Mouse (Mus musculus): ENCODE measurements around the gene Olfr1392. TPM values are rescaled to one million over a fixed set of nuclear protein-coding genes. Genes with fewer than 3 reads are reported as not detected.
A peak's percentile ranks its signal among the peaks of the same experiment; 100 is the strongest.

Gene Olfr1392
- polyA plus RNA-seq, 1 experiment from 2014 or later = not detected

DNA sequence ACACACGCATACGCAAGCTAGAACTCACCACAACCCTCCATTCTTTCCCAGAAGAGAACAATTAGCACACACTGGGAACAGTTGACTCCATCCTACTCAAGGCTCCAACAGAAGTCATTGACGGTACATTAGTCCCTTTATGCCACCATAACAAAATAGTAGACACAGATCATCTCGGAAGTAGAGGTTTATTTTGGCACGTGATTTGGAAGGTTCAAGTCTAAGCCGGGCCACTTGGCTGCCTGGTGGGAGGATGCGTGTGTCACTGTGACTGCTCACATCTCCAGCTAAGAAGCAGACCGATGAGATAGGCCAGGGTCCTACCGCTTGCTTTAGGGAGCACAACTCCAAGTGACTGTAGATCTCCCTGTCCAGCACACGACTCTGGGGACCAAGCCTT lies 17.8 kb upstream of the Olfr1392 start:
- Histone ChIP-seq H3K9ac (ENCODE audit: low read length) (no peak overlapping the region), H3K27ac (replicated peaks; ENCODE audit: low read depth, low read length) (no peak overlapping the region), H3K4me2 (ENCODE audit: low read depth, severe bottlenecking) (no peak overlapping the region), H3K4me1 (ENCODE audit: control insufficient read depth, insufficient read depth, low read length) (no peaks in the 10 kb centered on the region), H3K9me3 (ENCODE audit: control insufficient read depth, low read length) (no peaks in the 10 kb centered on the region), H3K27me3 (ENCODE audit: control insufficient read depth, insufficient read depth, low read length) (no peaks in the 10 kb centered on the region), H3K36me3 (ENCODE audit: control insufficient read depth, insufficient read depth, low read length) (peaks cover 1% of the 10 kb centered on the region; the same call in 1 of the 2 replicates), H3K4me3 (ENCODE audit: low read depth, low read length) (no peak overlapping the region)
- DNase-seq (ENCODE audit: low spot score) = no peak
- ATAC-seq (ENCODE audit: insufficient number of reproducible peaks, low FRiP score, low TSS enrichment, low read depth) = no peak
- 93% methylated on average over 10 of the region's 10 CpGs for WGBS

DNA sequence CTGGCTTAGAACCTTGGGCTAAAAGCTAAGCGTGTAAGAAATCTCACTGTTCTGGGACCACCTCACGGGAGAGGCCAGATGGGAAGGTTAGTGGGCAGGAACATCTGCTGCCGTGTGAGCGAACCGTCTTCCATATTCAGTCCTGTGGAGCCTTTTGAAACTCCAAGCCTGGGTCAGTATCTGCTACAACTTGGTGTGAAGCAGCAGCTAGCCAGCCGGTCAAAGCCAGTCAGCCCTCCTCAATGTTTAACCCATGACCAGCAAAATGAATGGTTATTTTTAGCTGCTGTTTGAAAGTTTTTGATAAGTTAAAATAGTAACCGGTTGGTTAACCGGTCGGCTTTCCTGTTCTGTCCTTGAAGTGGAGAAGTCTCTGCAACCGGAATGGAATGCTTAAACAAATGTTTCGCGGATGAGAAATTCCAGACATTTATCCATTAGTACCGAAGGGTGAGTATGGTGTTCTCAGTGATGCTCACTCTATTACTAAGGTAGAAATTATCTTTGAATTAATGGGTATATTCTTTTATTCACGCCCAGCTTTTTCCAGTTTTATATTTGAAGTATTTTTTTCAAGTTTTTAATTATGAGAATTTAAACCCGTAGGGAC lies 17.0 kb upstream of the Olfr1392 start:
- ATAC-seq (ENCODE audit: insufficient number of reproducible peaks, low FRiP score, low TSS enrichment, low read depth) (no peak), DNase-seq (ENCODE audit: low spot score) (no peak)
- Histone ChIP-seq H3K4me1 (ENCODE audit: control insufficient read depth, insufficient read depth, low read length) (no peaks in the 10 kb centered on the region), H3K9me3 (ENCODE audit: control insufficient read depth, low read length) (no peaks in the 10 kb centered on the region), H3K36me3 (ENCODE audit: control insufficient read depth, insufficient read depth, low read length) (no peaks in the 10 kb centered on the region; the same call in 1 of the 2 replicates), H3K9ac (ENCODE audit: low read length) (no peak overlapping the region), H3K27me3 (ENCODE audit: control insufficient read depth, insufficient read depth, low read length) (no peaks in the 10 kb centered on the region), H3K4me2 (ENCODE audit: low read depth, severe bottlenecking) (no peak overlapping the region), H3K27ac (replicated peaks; ENCODE audit: low read depth, low read length) (no peak overlapping the region), H3K4me3 (ENCODE audit: low read depth, low read length) (no peak overlapping the region)
- WGBS = 89% methylated on average over 15 of the region's 15 CpGs

DNA sequence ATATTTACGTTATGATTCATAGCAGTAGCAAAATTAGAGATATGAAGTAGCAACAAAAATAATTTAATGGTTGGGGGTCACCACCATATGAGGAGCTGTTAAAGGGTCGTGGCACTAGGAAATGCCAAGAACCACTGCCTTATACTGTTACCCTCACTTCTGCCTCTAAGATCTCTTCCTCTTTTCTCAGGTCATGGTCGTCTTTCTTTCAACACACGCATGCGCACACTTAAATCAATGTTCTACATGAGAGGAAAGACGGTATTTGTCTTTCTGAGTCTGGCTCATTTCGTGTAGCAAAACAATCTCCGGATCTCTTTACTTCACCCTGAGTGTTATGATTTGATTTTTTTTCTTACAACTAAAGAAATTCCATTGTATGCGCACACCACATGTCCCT lies 15.3 kb upstream of the Olfr1392 start:
- no peaks in the 10 kb centered on the region for H3K4me1 ChIP-seq (ENCODE audit: control insufficient read depth, insufficient read depth, low read length)
- H3K4me3 ChIP-seq (ENCODE audit: low read depth, low read length) = no peak overlapping the region

DNA sequence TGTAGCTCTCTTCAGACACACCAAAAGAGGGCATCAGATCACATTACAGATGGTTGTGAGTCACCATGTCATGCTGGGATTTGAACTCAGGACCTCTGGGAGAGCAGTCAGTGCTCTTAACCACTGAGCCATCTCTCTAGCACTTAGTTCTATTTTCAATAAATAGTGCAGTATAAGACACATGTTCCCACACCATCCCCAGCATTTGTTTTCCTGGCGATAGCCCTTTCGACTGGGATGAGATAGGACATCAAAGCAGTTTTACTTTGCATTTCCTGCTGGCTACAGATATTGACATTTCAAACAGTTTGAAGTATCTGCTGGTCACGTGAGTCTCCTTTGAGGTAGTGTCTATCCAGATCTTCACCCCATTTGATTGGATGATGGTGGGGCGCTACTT lies 14.7 kb upstream of the Olfr1392 start:
- Histone ChIP-seq H3K4me3 (ENCODE audit: low read depth, low read length) (no peak overlapping the region), H3K9me3 (ENCODE audit: control insufficient read depth, low read length) (no peaks in the 10 kb centered on the region), H3K27me3 (ENCODE audit: control insufficient read depth, insufficient read depth, low read length) (no peaks in the 10 kb centered on the region), H3K4me2 (ENCODE audit: low read depth, severe bottlenecking) (no peak overlapping the region), H3K9ac (ENCODE audit: low read length) (no peak overlapping the region), H3K36me3 (ENCODE audit: control insufficient read depth, insufficient read depth, low read length) (no peaks in the 10 kb centered on the region), H3K27ac (replicated peaks; ENCODE audit: low read depth, low read length) (no peak overlapping the region), H3K4me1 (ENCODE audit: control insufficient read depth, insufficient read depth, low read length) (no peaks in the 10 kb centered on the region)
- WGBS = 90% methylated on average over 4 of the region's 4 CpGs
- ATAC-seq (ENCODE audit: insufficient number of reproducible peaks, low FRiP score, low TSS enrichment, low read depth) = no peak
- no peak for DNase-seq (ENCODE audit: low spot score)

More for the DNA sequence above, 15.3 kb upstream of the Olfr1392 start:
- H3K27me3 ChIP-seq (ENCODE audit: control insufficient read depth, insufficient read depth, low read length) = no peaks in the 10 kb centered on the region
- ATAC-seq (ENCODE audit: insufficient number of reproducible peaks, low FRiP score, low TSS enrichment, low read depth) = no peak
- H3K36me3 ChIP-seq (ENCODE audit: control insufficient read depth, insufficient read depth, low read length) = no peaks in the 10 kb centered on the region
- H3K4me2 ChIP-seq (ENCODE audit: low read depth, severe bottlenecking) = no peak overlapping the region
- no peak overlapping the region for H3K27ac ChIP-seq (replicated peaks; ENCODE audit: low read depth, low read length)
- 93% methylated on average over 9 of the region's 9 CpGs for WGBS
- no peak overlapping the region for H3K9ac ChIP-seq (ENCODE audit: low read length)
- H3K9me3 ChIP-seq (ENCODE audit: control insufficient read depth, low read length) = no peaks in the 10 kb centered on the region
- no peak for DNase-seq (ENCODE audit: low spot score)

DNA sequence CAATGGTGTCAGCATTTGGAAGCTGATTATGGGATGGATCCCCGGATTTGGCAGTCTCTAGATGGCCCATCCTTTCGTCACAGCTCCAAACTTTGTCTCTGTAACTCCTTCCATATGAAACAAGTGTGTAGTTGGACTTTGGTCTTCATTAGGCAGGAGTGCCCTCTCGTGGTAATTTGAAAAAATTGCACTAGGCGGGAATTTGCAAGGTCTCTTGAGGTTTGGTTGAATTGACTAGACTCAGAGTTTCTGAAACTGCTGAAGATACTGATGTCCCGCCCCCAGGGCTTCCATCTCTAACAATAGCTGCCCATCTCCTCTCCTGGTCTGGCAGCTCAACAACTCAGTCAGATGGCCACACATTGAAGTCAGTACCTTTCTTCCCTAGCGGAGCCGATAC lies 13.7 kb upstream of the Olfr1392 start:
- DNase-seq (ENCODE audit: low spot score) (peak; percentile 50), ATAC-seq (ENCODE audit: insufficient number of reproducible peaks, low FRiP score, low TSS enrichment, low read depth) (no peak; the same call in 1 of the 2 replicates)
- Histone ChIP-seq H3K27me3 (ENCODE audit: control insufficient read depth, insufficient read depth, low read length) (no peaks in the 10 kb centered on the region), H3K9me3 (ENCODE audit: control insufficient read depth, low read length) (no peaks in the 10 kb centered on the region), H3K9ac (ENCODE audit: low read length) (no peak overlapping the region), H3K36me3 (ENCODE audit: control insufficient read depth, insufficient read depth, low read length) (no peaks in the 10 kb centered on the region), H3K4me3 (ENCODE audit: low read depth, low read length) (no peak overlapping the region), H3K27ac (replicated peaks; ENCODE audit: low read depth, low read length) (no peak overlapping the region), H3K4me1 (ENCODE audit: control insufficient read depth, insufficient read depth, low read length) (no peaks in the 10 kb centered on the region), H3K4me2 (ENCODE audit: low read depth, severe bottlenecking) (no peak overlapping the region)
- 26% methylated on average over 7 of the region's 7 CpGs for WGBS

DNA sequence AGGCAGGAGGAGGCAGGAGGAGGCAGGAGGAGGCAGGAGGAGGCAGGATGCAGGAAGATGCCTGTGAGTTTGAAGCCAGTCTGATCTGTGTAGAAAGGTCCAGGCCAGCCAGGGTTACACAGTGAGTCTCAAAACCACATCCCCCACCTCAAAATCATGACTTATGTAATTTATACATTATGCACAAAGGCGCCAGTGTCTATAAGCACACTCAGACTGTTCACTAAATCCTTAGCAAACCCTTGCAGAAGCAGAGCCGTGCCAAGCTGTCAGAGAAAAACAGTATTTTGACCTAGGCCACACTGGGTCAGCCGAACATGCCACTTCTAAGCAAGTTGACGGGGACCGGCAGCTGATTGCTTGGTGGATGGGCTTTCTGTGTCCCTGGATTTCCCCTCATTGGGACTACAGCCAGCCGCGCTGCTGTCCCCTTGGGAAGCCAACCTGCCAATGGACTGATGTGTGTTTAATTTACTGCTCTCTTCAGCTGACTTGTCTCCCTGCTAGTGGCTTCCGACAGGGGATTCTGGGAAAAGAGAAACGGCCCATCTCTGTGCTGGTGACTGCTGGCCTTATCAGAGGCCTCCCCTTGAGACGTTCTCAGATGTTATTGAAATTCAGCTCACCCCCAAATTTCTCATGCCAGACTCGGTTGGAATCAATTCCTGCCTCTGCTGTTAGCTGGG lies 11.1 kb upstream of the Olfr1392 start:
- Histone ChIP-seq H3K4me2 (ENCODE audit: low read depth, severe bottlenecking) (no peak overlapping the region), H3K9ac (ENCODE audit: low read length) (no peak overlapping the region), H3K4me1 (ENCODE audit: control insufficient read depth, insufficient read depth, low read length) (no peaks in the 10 kb centered on the region), H3K27ac (replicated peaks; ENCODE audit: low read depth, low read length) (no peak overlapping the region), H3K4me3 (ENCODE audit: low read depth, low read length) (no peak overlapping the region), H3K36me3 (ENCODE audit: control insufficient read depth, insufficient read depth, low read length) (no peaks in the 10 kb centered on the region), H3K27me3 (ENCODE audit: control insufficient read depth, insufficient read depth, low read length) (no peaks in the 10 kb centered on the region), H3K9me3 (ENCODE audit: control insufficient read depth, low read length) (no peaks in the 10 kb centered on the region)
- 73% methylated on average over 11 of the region's 11 CpGs for WGBS
- DNase-seq (ENCODE audit: low spot score) (no peak), ATAC-seq (ENCODE audit: insufficient number of reproducible peaks, low FRiP score, low TSS enrichment, low read depth) (no peak)

DNA sequence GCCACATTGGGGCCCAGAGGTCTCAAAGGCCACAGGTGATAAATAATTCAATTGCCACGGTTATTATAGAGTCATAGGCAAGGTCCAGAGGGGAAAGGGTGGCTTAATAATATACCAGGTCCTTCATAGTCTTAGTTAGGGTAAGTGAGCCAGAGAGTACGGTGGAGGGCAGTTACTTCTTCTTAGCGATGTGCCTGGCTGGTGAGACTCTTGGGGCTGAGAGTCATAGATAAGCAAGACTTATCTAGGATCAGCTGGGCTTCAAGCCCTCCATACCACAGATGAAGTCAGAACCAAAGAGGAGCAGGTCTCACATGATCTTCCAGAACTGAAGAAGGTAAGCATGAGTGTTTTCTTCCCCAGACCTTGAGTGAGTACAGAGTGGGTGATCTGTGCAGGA lies 6.9 kb upstream of the Olfr1392 start, which contains the start of gene Olfr1393:
TSS of gene Olfr1393 (plus strand) at position 83 of the 400 bp plus-strand sequence.
- Histone ChIP-seq H3K27me3 (ENCODE audit: control insufficient read depth, insufficient read depth, low read length) (no peaks in the 10 kb centered on the region), H3K27ac (replicated peaks; ENCODE audit: low read depth, low read length) (no peak within 1 kb of the TSS), H3K4me3 (ENCODE audit: low read depth, low read length) (no peak within 1 kb of the TSS), H3K36me3 (ENCODE audit: control insufficient read depth, insufficient read depth, low read length) (no peaks in the 10 kb centered on the region), H3K9me3 (ENCODE audit: control insufficient read depth, low read length) (no peaks in the 10 kb centered on the region), H3K4me2 (ENCODE audit: low read depth, severe bottlenecking) (no peak within 1 kb of the TSS), H3K9ac (ENCODE audit: low read length) (no peak within 1 kb of the TSS), H3K4me1 (ENCODE audit: control insufficient read depth, insufficient read depth, low read length) (no peaks in the 10 kb centered on the region)
- ATAC-seq (ENCODE audit: insufficient number of reproducible peaks, low FRiP score, low TSS enrichment, low read depth) (no peak), DNase-seq (ENCODE audit: low spot score) (no peak)
- 79% methylated on average over 3 of the region's 3 CpGs for WGBS

DNA sequence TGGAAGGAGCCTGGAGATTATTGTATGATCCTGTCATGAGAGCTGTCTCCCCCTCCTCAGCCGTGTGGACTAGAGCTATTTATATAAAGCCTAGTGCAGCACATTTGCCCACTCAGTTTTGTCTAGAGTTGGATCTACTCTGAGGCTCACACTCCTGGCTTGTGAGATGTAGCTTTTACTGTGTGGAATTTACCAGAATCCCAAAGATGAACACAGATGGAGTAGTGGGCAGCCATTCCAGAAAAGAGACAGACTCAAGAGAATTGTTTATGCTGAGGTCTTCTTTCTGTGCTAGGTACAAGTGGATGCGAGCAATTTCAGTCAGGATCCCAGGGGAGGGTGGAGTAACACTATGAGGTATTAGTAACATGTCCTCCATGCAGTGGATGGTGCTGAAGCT lies 2.2 kb downstream of the Olfr1392 start:
- Histone ChIP-seq H3K27me3 (ENCODE audit: control insufficient read depth, insufficient read depth, low read length) (no peaks in the 10 kb centered on the region), H3K36me3 (ENCODE audit: control insufficient read depth, insufficient read depth, low read length) (no peaks in the 10 kb centered on the region), H3K9ac (ENCODE audit: low read length) (no peak overlapping the region), H3K4me2 (ENCODE audit: low read depth, severe bottlenecking) (no peak overlapping the region), H3K4me3 (ENCODE audit: low read depth, low read length) (no peak overlapping the region), H3K9me3 (ENCODE audit: control insufficient read depth, low read length) (no peaks in the 10 kb centered on the region), H3K4me1 (ENCODE audit: control insufficient read depth, insufficient read depth, low read length) (no peaks in the 10 kb centered on the region), H3K27ac (replicated peaks; ENCODE audit: low read depth, low read length) (no peak overlapping the region)
- ATAC-seq (ENCODE audit: insufficient number of reproducible peaks, low FRiP score, low TSS enrichment, low read depth) (no peak), DNase-seq (ENCODE audit: low spot score) (no peak)
- 85% methylated on average over 2 of the region's 2 CpGs for WGBS
